Mouse (Mus musculus): Measurements from ENCODE around the gene Smim14.

DNA sequence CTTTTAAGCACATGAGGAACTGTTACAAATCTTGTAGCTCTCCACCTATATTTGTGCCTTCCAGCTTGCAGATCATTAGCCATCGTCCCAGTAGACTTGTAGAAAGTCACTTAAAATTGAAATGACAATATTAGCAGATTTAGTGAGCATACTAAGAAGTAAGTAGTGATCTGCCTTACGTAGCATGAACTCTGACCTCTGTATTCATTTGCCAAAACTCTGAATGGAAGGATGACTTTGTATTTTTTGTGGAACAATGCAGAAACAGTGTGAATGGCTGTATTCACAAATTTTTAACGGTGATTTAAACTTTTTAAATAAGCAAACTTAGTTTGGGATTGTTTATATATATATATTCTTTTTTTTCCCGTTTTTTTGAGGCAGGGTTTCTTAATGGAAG is 1.8 kb upstream of the Smim14 start:
- TF ChIP-seq CTCF (IDR thresholded peaks at IDR 0.05; ENCODE audit: low read depth, low read length) = no peak
- TF ChIP-seq TAL1 (conservative IDR thresholded peaks at IDR 0.05; ENCODE audit: low read depth, low read length) = no peak
- no peak for TF ChIP-seq GATA1 (IDR thresholded peaks at IDR 0.05; ENCODE audit: borderline replicate concordance, low read length)
- TF ChIP-seq POLR2AphosphoS5 (IDR thresholded peaks at IDR 0.05; ENCODE audit: insufficient replicate concordance, low read depth, low read length) = no peak
